Mouse (Mus musculus) MEL (cell line): ENCODE measurements around the gene Hrh2. TPM values are rescaled to one million over a fixed set of nuclear protein-coding genes. Genes with fewer than 3 reads are reported as not detected.

ENCODE experiments used
- DNase-seq: peaks from one replicate; pipeline ENCODE4 v3.0.0; 2011; ENCODE audit warnings: low read depth, low spot score
- H3K27ac ChIP-seq: 2 replicates; pipeline ENCODE4 v1.5.1; 2012; ENCODE audit warnings: low read depth, mild to moderate bottlenecking, control low read depth, low read length, moderate library complexity; ENCODE audit not compliant: control insufficient read depth
- H3K27me3 ChIP-seq, 2 experiments: fragments of 150-350 bp in 1 of 2; sonication (generic) in 1 of 2; 2 replicates each; pipeline ENCODE4 v1.6.1; 2012; ENCODE audit warnings: low read length in 2 of 2, mild to moderate bottlenecking in 2 of 2, improper control_type of control experiment in 1 of 2, moderate library complexity in 1 of 2; ENCODE audit not compliant: insufficient read depth in 2 of 2, control insufficient read depth in 1 of 2
- H3K36me3 ChIP-seq, 2 experiments: 2 replicates each; pipeline ENCODE4 v1.6.1; 2012 to 2014; ENCODE audit warnings: low read length in 2 of 2, improper control_type of control experiment in 1 of 2, inconsistent platforms in 1 of 2, mild to moderate bottlenecking in 1 of 2; ENCODE audit not compliant: insufficient read depth in 2 of 2, control insufficient read depth in 1 of 2
- H3K4me1 ChIP-seq, 2 experiments: fragments of 150-350 bp in 1 of 2; sonication (generic) in 1 of 2; 2 replicates each; pipeline ENCODE4 v1.6.1; 2012; ENCODE audit warnings: low read length in 2 of 2, improper control_type of control experiment in 1 of 2, mild to moderate bottlenecking in 1 of 2; ENCODE audit not compliant: insufficient read depth in 2 of 2, control insufficient read depth in 1 of 2
- H3K4me3 ChIP-seq, 2 experiments: fragments of 150-350 bp in 1 of 2; sonication (generic) in 1 of 2; 2 replicates each; pipeline ENCODE4 v1.5.1; 2012; ENCODE audit warnings: low read depth in 2 of 2, low read length in 2 of 2, mild to moderate bottlenecking in 2 of 2, moderate library complexity in 2 of 2, control low read depth in 1 of 2, improper control_type of control experiment in 1 of 2; ENCODE audit not compliant: control insufficient read depth in 1 of 2, insufficient read depth in 1 of 2
- H3K79me2 ChIP-seq: 2 replicates; pipeline ENCODE4 v1.6.1; 2012; ENCODE audit warnings: mild to moderate bottlenecking, low read length, moderate library complexity; ENCODE audit not compliant: control insufficient read depth, poor library complexity, insufficient read depth
- H3K9ac ChIP-seq: 2 replicates; pipeline ENCODE4 v1.6.1; 2012; ENCODE audit warnings: low read depth, mild to moderate bottlenecking, control low read depth, low read length, moderate library complexity; ENCODE audit not compliant: control insufficient read depth, poor library complexity, severe bottlenecking
- H3K9me3 ChIP-seq: fragments of 150-350 bp; sonication (generic); replicated peaks from 2 replicates; pipeline ENCODE4 v1.6.1; 2012; ENCODE audit warnings: mild to moderate bottlenecking, low read length, improper control_type of control experiment, moderate library complexity; ENCODE audit not compliant: insufficient read depth
- BHLHE40 ChIP-seq: IDR thresholded peaks from 2 replicates; pipeline ENCODE4 v1.6.1; 2012; ENCODE audit warnings: low read depth, mild to moderate bottlenecking, inconsistent platforms, low read length, improper control_type of control experiment, borderline replicate concordance
- CHD2 ChIP-seq: IDR thresholded peaks from 2 replicates; pipeline ENCODE4 v1.6.1; 2011; ENCODE audit warnings: low read length, improper control_type of control experiment
- CTCF ChIP-seq, 3 experiments: IDR thresholded peaks in 2 of 3; conservative IDR thresholded peaks in 1 of 3; 2 replicates each; pipeline ENCODE4 v1.5.1; 2011 to 2012; ENCODE audit warnings: low read length in 3 of 3, low read depth in 2 of 3, mild to moderate bottlenecking in 2 of 3, improper control_type of control experiment in 1 of 3, inconsistent platforms in 1 of 3, mixed read lengths in 1 of 3, moderate library complexity in 1 of 3; ENCODE audit not compliant: control insufficient read depth in 1 of 3, insufficient read depth in 1 of 3, poor library complexity in 1 of 3, severe bottlenecking in 1 of 3
- ELF1 ChIP-seq: IDR thresholded peaks from 2 replicates; pipeline ENCODE4 v1.6.1; 2014; ENCODE audit warnings: low read depth, mild to moderate bottlenecking, inconsistent platforms, low read length, improper control_type of control experiment, moderate library complexity
- ETS1 ChIP-seq: IDR thresholded peaks from 2 replicates; pipeline ENCODE4 v1.6.1; 2012; ENCODE audit warnings: low read depth, mild to moderate bottlenecking, inconsistent platforms, low read length, improper control_type of control experiment, moderate library complexity
- KAT2A ChIP-seq: conservative IDR thresholded peaks from 2 replicates; pipeline ENCODE4 v1.6.1; 2012; ENCODE audit warnings: low read depth, low read length, improper control_type of control experiment, inconsistent platforms
- MAFK ChIP-seq: IDR thresholded peaks from 2 replicates; pipeline ENCODE4 v1.6.1; 2011; ENCODE audit warnings: low read depth, mild to moderate bottlenecking, low read length, improper control_type of control experiment, borderline replicate concordance
- MAX ChIP-seq: IDR thresholded peaks from 2 replicates; pipeline ENCODE4 v1.6.1; 2011; ENCODE audit warnings: low read length, improper control_type of control experiment
- MAZ ChIP-seq: IDR thresholded peaks from 2 replicates; pipeline ENCODE4 v1.6.1; 2012; ENCODE audit warnings: low read depth, mild to moderate bottlenecking, inconsistent platforms, low read length, improper control_type of control experiment
- MXI1 ChIP-seq: IDR thresholded peaks from 2 replicates; pipeline ENCODE4 v1.6.1; 2011; ENCODE audit warnings: mild to moderate bottlenecking, low read depth, low read length, improper control_type of control experiment
- MYB ChIP-seq: IDR thresholded peaks from 2 replicates; pipeline ENCODE4 v1.6.1; 2011; ENCODE audit warnings: mild to moderate bottlenecking, low read depth, low read length, improper control_type of control experiment
- NELFE ChIP-seq: IDR thresholded peaks from 2 replicates; pipeline ENCODE4 v1.6.1; 2011; ENCODE audit warnings: low read depth, low read length, improper control_type of control experiment
- NRF1 ChIP-seq: IDR thresholded peaks from 2 replicates; pipeline ENCODE4 v1.6.1; 2014; ENCODE audit warnings: low read depth, mild to moderate bottlenecking, inconsistent platforms, low read length, improper control_type of control experiment, moderate library complexity; ENCODE audit not compliant: poor library complexity, insufficient read depth, severe bottlenecking
- SIN3A ChIP-seq: IDR thresholded peaks from 2 replicates; pipeline ENCODE4 v1.6.1; 2012; ENCODE audit warnings: low read length, improper control_type of control experiment, inconsistent platforms
- TBP ChIP-seq: IDR thresholded peaks from 2 replicates; pipeline ENCODE4 v1.8.0; 2011; ENCODE audit warnings: low read depth, low read length, improper control_type of control experiment
- UBTF ChIP-seq: IDR thresholded peaks from 2 replicates; pipeline ENCODE4 v1.6.1; 2012; ENCODE audit warnings: low read depth, mild to moderate bottlenecking, inconsistent platforms, low read length, improper control_type of control experiment, moderate library complexity, borderline replicate concordance; ENCODE audit not compliant: insufficient read depth
- ZMIZ1 ChIP-seq: IDR thresholded peaks from 2 replicates; pipeline ENCODE4 v1.6.1; 2012; ENCODE audit warnings: low read depth, mild to moderate bottlenecking, inconsistent platforms, low read length, improper control_type of control experiment, moderate library complexity
- ZNF384 ChIP-seq: IDR thresholded peaks from 2 replicates; pipeline ENCODE4 v1.6.1; 2012; ENCODE audit warnings: low read depth, mild to moderate bottlenecking, inconsistent platforms, low read length, improper control_type of control experiment
- polyA plus RNA-seq, 2 experiments: library from polyadenylated mRNA; stranded (reverse) in 1 of 2; unstranded in 1 of 2; fragments of >175 nt in 1 of 2; fragments of >200 nt in 1 of 2; gene quantifications; 2 replicates each; pipeline versions ENCODE4 v1.2.1 to v1.2.4; 2012; ENCODE audit warnings: low replicate concordance in 2 of 2, low read depth in 1 of 2; ENCODE audit not compliant: insufficient read length in 2 of 2, insufficient read depth in 1 of 2, missing spikeins in 1 of 2
- total RNA-seq: library from RNA; depleted of rRNA; stranded (reverse); fragments of 300-350 nt; gene quantifications from 2 replicates; pipeline ENCODE4 v1.2.3, GENCODE M21; 2012

Hrh2 gene
- total and polyA plus RNA-seq, 3 experiments: 0.07 TPM; not detected in 2

- Histone ChIP-seq H3K36me3 (no peaks in the 10 kb centered on the region), H3K27me3 (peaks cover 0 to 6% of the 10 kb centered on the region in 2 experiments; a peak in 2 of 4 replicates)
- TF ChIP-seq TBP (no peak), MYB (no peak)
These were observed 71.0 kb downstream of the Hrh2 start for GRCm38 (mm10) chr13:54262741-54263510.

DNA sequence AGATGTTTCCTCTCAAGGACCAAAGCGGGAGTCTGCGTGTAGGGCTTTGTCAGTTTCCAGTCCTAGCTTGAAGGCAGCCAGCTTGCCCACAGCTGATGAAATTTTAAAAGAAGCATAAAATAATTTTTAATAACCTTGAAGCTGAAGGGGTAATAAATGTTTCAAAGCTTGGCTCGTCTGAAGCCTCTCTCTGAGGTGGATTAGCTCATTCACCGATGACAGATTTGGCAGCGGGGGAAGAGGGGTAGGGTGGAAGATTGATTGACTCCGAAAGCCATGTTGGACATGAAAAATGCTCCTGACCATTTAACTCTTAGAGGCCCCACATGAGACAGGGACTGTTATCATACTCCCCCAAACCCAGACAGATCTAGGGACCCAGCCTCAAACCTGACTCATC is 71.7 kb downstream of the Hrh2 start:
- Histone ChIP-seq H3K36me3 (no peaks in the 10 kb centered on the region), H3K27me3 (peaks cover 0 to 6% of the 10 kb centered on the region in 2 experiments; a peak in 2 of 4 replicates), H3K27ac (no peak overlapping the region), H3K4me3 (no peak overlapping the region), H3K9ac (no peak overlapping the region), H3K79me2 (no peaks in the 10 kb centered on the region), H3K4me1 (peaks cover 0 to 2% of the 10 kb centered on the region in 2 experiments; a peak in 1 of 4 replicates), H3K9me3 (no peaks in the 10 kb centered on the region)
- no peak for DNase-seq
- TF ChIP-seq NRF1 (no peak), KAT2A (no peak), NELFE (no peak), MAFK (no peak), UBTF (no peak), MAZ (no peak), MAX (no peak), CTCF (IDR thresholded peaks at IDR 0.05 in 2 of 3, conservative IDR thresholded peaks at IDR 0.05 in 1 of 3; ENCODE audit: control insufficient read depth in 1 of 3, insufficient read depth in 1 of 3, low read depth in 2 of 3, low read length in 3 of 3, poor library complexity in 1 of 3, severe bottlenecking in 1 of 3) (no peak), BHLHE40 (no peak), MXI1 (no peak), CHD2 (no peak), ZNF384 (no peak), ELF1 (no peak), ZMIZ1 (no peak), SIN3A (no peak), ETS1 (no peak)

More at GRCm38 (mm10) chr13:54262741-54263510, 71.0 kb downstream of the Hrh2 start:
- H3K9ac ChIP-seq: no peak overlapping the region
- H3K27ac ChIP-seq: no peak overlapping the region
- DNase-seq: no peak
- H3K9me3 ChIP-seq: no peaks in the 10 kb centered on the region
- peaks cover 0 to 2% of the 10 kb centered on the region in 2 experiments; a peak in 1 of 4 replicates for H3K4me1 ChIP-seq
- no peak overlapping the region for H3K4me3 ChIP-seq
- no peaks in the 10 kb centered on the region for H3K79me2 ChIP-seq
